Mouse (Mus musculus): ENCODE data around the gene Tmc3.
A peak's percentile ranks its signal among the peaks of the same experiment; 100 is the strongest.

- TF ChIP-seq CTCF (IDR thresholded peaks at IDR 0.05; ENCODE audit: extremely low read depth, insufficient read depth, insufficient read length, insufficient replicate concordance) = peak; percentile 19; the same call in 1 of the 2 replicates
- TF ChIP-seq POLR2A (IDR thresholded peaks at IDR 0.05; ENCODE audit: low read depth, low read length) = no peak
These were observed 84.0 kb downstream of the Tmc3 start for GRCm38 (mm10) chr7:83668724-83669123.
